8 mouse cellular contexts compared by ENCODE assay signal in genomic region chr11:69992396-69992795, GRCm38 (mm10). TPM values are rescaled to one million over a fixed set of nuclear protein-coding genes. Genes with fewer than 3 reads are reported as not detected.
DNase-seq lines count a peak whose midpoint lies in the region; ATAC-seq and TF ChIP-seq lines count a peak whose summit lies in the region.

No protein-coding gene starts in this region.

- peak overlapping the region; percentile 92 for H3K9ac ChIP-seq in heart, embryonic 11.5 days (ENCODE audit: low read depth, low read length)
- H3K9ac ChIP-seq in embryonic facial prominence, embryonic 13.5 days: peak overlapping the region; percentile 85
- H3K9ac ChIP-seq in midbrain, embryonic 11.5 days (ENCODE audit: low read length): peak overlapping the region; percentile 83; the same call in 1 of the 2 replicates

- no peaks in the 10 kb centered on the region for H3K9me3 ChIP-seq in heart, embryonic 11.5 days (replicated peaks; ENCODE audit: control insufficient read depth, low read length)
- H3K9me3 ChIP-seq in embryonic facial prominence, embryonic 13.5 days: no peaks in the 10 kb centered on the region
- H3K9me3 ChIP-seq in midbrain, embryonic 11.5 days (ENCODE audit: control insufficient read depth, low read length): no peaks in the 10 kb centered on the region

- TF ChIP-seq POLR2A in kidney, adult 2 months (IDR thresholded peaks at IDR 0.05; ENCODE audit: low read depth, low read length): no peak

- peaks cover 9% of the 10 kb centered on the region for H3K4me1 ChIP-seq in heart, embryonic 11.5 days (ENCODE audit: control insufficient read depth, insufficient read depth, low read length)
- H3K4me1 ChIP-seq in embryonic facial prominence, embryonic 13.5 days: peaks cover 26% of the 10 kb centered on the region
- H3K4me1 ChIP-seq in kidney, adult 2 months (ENCODE audit: control insufficient read depth, insufficient read depth, low read length): peaks cover 3% of the 10 kb centered on the region; the same call in 1 of the 2 replicates
- peaks cover 8% of the 10 kb centered on the region for H3K4me1 ChIP-seq in midbrain, embryonic 11.5 days (ENCODE audit: control insufficient read depth, insufficient read depth, low read length)

- peaks cover 16% of the 10 kb centered on the region for H3K36me3 ChIP-seq in heart, embryonic 11.5 days (ENCODE audit: control insufficient read depth, insufficient read depth, low read length)
- peaks cover 46% of the 10 kb centered on the region for H3K36me3 ChIP-seq in embryonic facial prominence, embryonic 13.5 days
- H3K36me3 ChIP-seq in kidney, adult 2 months (ENCODE audit: control insufficient read depth, insufficient read depth, low read length): peaks cover 2% of the 10 kb centered on the region; the same call in 1 of the 2 replicates
- H3K36me3 ChIP-seq in midbrain, embryonic 11.5 days (ENCODE audit: control insufficient read depth, insufficient read depth, low read length): peaks cover 9% of the 10 kb centered on the region

- H3K27ac ChIP-seq in heart, embryonic 11.5 days (ENCODE audit: low read depth, low read length): no peak overlapping the region
- H3K27ac ChIP-seq in embryonic facial prominence, embryonic 13.5 days: no peak overlapping the region
- no peak overlapping the region; the same call in 1 of the 2 replicates for H3K27ac ChIP-seq in kidney, adult 2 months (ENCODE audit: insufficient read depth, low read depth, low read length)
- H3K27ac ChIP-seq in midbrain, embryonic 11.5 days (ENCODE audit: low read depth, low read length): no peak overlapping the region

- WGBS in heart, embryonic 11.5 days (ENCODE audit: insufficient replicate concordance): 87% methylated on average over 10 of the region's 10 CpGs
- 90% methylated on average over 10 of the region's 10 CpGs for WGBS in embryonic facial prominence, embryonic 13.5 days
- WGBS in kidney, adult 2 months: 31% methylated on average over 10 of the region's 10 CpGs
- 90% methylated on average over 10 of the region's 10 CpGs for WGBS in midbrain, embryonic 11.5 days

- ATAC-seq in heart, embryonic 11.5 days (replicated peaks; ENCODE audit: insufficient number of reproducible peaks, low FRiP score, low TSS enrichment): no peak
- no peak for ATAC-seq in embryonic facial prominence, embryonic 13.5 days (ENCODE audit: insufficient number of reproducible peaks, insufficient read depth, low FRiP score, low TSS enrichment, low read depth)
- no peak for ATAC-seq in midbrain, embryonic 11.5 days (ENCODE audit: low FRiP score)

- H3K27me3 ChIP-seq in heart, embryonic 11.5 days (ENCODE audit: control insufficient read depth, insufficient read depth, low read length): no peaks in the 10 kb centered on the region
- no peaks in the 10 kb centered on the region for H3K27me3 ChIP-seq in embryonic facial prominence, embryonic 13.5 days
- no peaks in the 10 kb centered on the region for H3K27me3 ChIP-seq in kidney, adult 2 months (replicated peaks; ENCODE audit: control insufficient read depth, insufficient read depth, low read length)
- H3K27me3 ChIP-seq in midbrain, embryonic 11.5 days (ENCODE audit: control insufficient read depth, insufficient read depth, low read length): no peaks in the 10 kb centered on the region

- peak overlapping the region; percentile 84 for H3K4me2 ChIP-seq in heart, embryonic 11.5 days
- peak overlapping the region; percentile 74 for H3K4me2 ChIP-seq in embryonic facial prominence, embryonic 13.5 days
- peak overlapping the region; percentile 78 for H3K4me2 ChIP-seq in midbrain, embryonic 11.5 days

- peak overlapping the region; percentile 87 for H3K4me3 ChIP-seq in heart, embryonic 11.5 days (ENCODE audit: low read depth, low read length)
- H3K4me3 ChIP-seq in embryonic facial prominence, embryonic 13.5 days: peak overlapping the region; percentile 84
- peak overlapping the region; percentile 47 for H3K4me3 ChIP-seq in kidney, adult 2 months (ENCODE audit: insufficient read depth, low read depth, low read length)
- peak overlapping the region; percentile 64 for H3K4me3 ChIP-seq in midbrain, embryonic 11.5 days (ENCODE audit: low read depth, low read length)

- DNase-seq in heart, postnatal 4 days: no peak
- peak; percentile 63 for DNase-seq in kidney, adult 2 months
- no peak for DNase-seq in midbrain, embryonic 11.5 days (ENCODE audit: low spot score, missing footprints)
- no peak for DNase-seq in urinary bladder, adult 18-20 months (ENCODE audit: low spot score in 2 of 2)
- no peak for DNase-seq in ovary, postnatal 14 days (ENCODE audit: low spot score)
- no peak for DNase-seq in retina, postnatal 1 day

- TF ChIP-seq CTCF in kidney, adult 2 months (conservative IDR thresholded peaks at IDR 0.05; ENCODE audit: insufficient read depth, insufficient read length, low read depth, low read length): no peak

RNA-seq across cellular contexts. Expression of gene Gabarap, which starts 1.5 kb away (rescaled TPM):
- polyA plus RNA-seq in heart, embryonic 11.5 days (2014; fragmentation: Nextera tagmentation; extraction: Ambion mirVana): 481 and 489 TPM in 2 replicates
- 100 to 1,000 TPM; 271 TPM for total RNA-seq in heart, postnatal 4 days (2021)
- polyA plus RNA-seq in embryonic facial prominence, embryonic 13.5 days (2015; fragmentation: Nextera tagmentation; extraction: Ambion mirVana): 511 and 542 TPM in 2 replicates
- 746 and 1,018 TPM in 2 replicates for polyA plus RNA-seq in kidney, adult 2 months (2012; rRNA removed)
- 566 and 590 TPM in 2 replicates for polyA plus RNA-seq in midbrain, embryonic 11.5 days (2014; fragmentation: Nextera tagmentation; extraction: Ambion mirVana)

RNA-seq across cellular contexts. Expression of gene Phf23, which starts 3.2 kb away (rescaled TPM):
- polyA plus RNA-seq in heart, embryonic 11.5 days (2014; fragmentation: Nextera tagmentation; extraction: Ambion mirVana): 27.3 and 29.9 TPM in 2 replicates
- total RNA-seq in heart, postnatal 4 days (2021): 10 to 100 TPM; 25.0 to 30.3 TPM
- polyA plus RNA-seq in embryonic facial prominence, embryonic 13.5 days (2015; fragmentation: Nextera tagmentation; extraction: Ambion mirVana): 87.8 and 93.3 TPM in 2 replicates
- polyA plus RNA-seq in kidney, adult 2 months (2012; rRNA removed): 16.0 and 21.4 TPM in 2 replicates
- polyA plus RNA-seq in midbrain, embryonic 11.5 days (2014; fragmentation: Nextera tagmentation; extraction: Ambion mirVana): 51.5 and 53.4 TPM in 2 replicates

RNA-seq across cellular contexts. Expression of gene Dvl2, which starts 8.0 kb away (rescaled TPM):
- 18.6 and 18.9 TPM in 2 replicates for polyA plus RNA-seq in heart, embryonic 11.5 days (2014; fragmentation: Nextera tagmentation; extraction: Ambion mirVana)
- 10 to 100 TPM; 13.1 to 14.0 TPM for total RNA-seq in heart, postnatal 4 days (2021)
- 55.0 and 56.8 TPM in 2 replicates for polyA plus RNA-seq in embryonic facial prominence, embryonic 13.5 days (2015; fragmentation: Nextera tagmentation; extraction: Ambion mirVana)
- 8.5 and 9.6 TPM in 2 replicates for polyA plus RNA-seq in kidney, adult 2 months (2012; rRNA removed)
- 29.0 and 30.0 TPM in 2 replicates for polyA plus RNA-seq in midbrain, embryonic 11.5 days (2014; fragmentation: Nextera tagmentation; extraction: Ambion mirVana)

RNA-seq across cellular contexts. Expression of gene Elp5, which starts 10.1 kb away (rescaled TPM):
- polyA plus RNA-seq in heart, embryonic 11.5 days (2014; fragmentation: Nextera tagmentation; extraction: Ambion mirVana): 120 and 130 TPM in 2 replicates
- total RNA-seq in heart, postnatal 4 days (2021): 10 to 100 TPM; 63.1 to 64.6 TPM
- polyA plus RNA-seq in embryonic facial prominence, embryonic 13.5 days (2015; fragmentation: Nextera tagmentation; extraction: Ambion mirVana): 125 and 127 TPM in 2 replicates
- 66.3 and 68.4 TPM in 2 replicates for polyA plus RNA-seq in kidney, adult 2 months (2012; rRNA removed)
- 150 and 151 TPM in 2 replicates for polyA plus RNA-seq in midbrain, embryonic 11.5 days (2014; fragmentation: Nextera tagmentation; extraction: Ambion mirVana)

RNA-seq across cellular contexts. Expression of gene Ctdnep1, which starts 11.4 kb away (rescaled TPM):
- 20.3 and 22.2 TPM in 2 replicates for polyA plus RNA-seq in heart, embryonic 11.5 days (2014; fragmentation: Nextera tagmentation; extraction: Ambion mirVana)
- 100 to 1,000 TPM; 132 to 144 TPM for total RNA-seq in heart, postnatal 4 days (2021)
- 30.0 and 30.9 TPM in 2 replicates for polyA plus RNA-seq in embryonic facial prominence, embryonic 13.5 days (2015; fragmentation: Nextera tagmentation; extraction: Ambion mirVana)
- polyA plus RNA-seq in kidney, adult 2 months (2012; rRNA removed): 84.4 and 104 TPM in 2 replicates
- 20.7 and 22.6 TPM in 2 replicates for polyA plus RNA-seq in midbrain, embryonic 11.5 days (2014; fragmentation: Nextera tagmentation; extraction: Ambion mirVana)
